Mouse (Mus musculus) common myeloid progenitor, adult 5-6 weeks (primary cell): Measurements from ENCODE around the gene Chst11. TPM values are rescaled to one million over a fixed set of nuclear protein-coding genes. Genes with fewer than 3 reads are reported as not detected.

Experiments
- ATAC-seq: replicated peaks from 2 replicates; pipeline ENCODE4 v1.8.0; 2016; ENCODE audit warnings: low read depth, mild to moderate bottlenecking, moderate TSS enrichment, inconsistent platforms; ENCODE audit not compliant: poor library complexity, severe bottlenecking
- total RNA-seq: library from RNA; stranded (forward); fragments of 200-1000, 187-1606 nt; gene quantifications from 2 replicates; pipeline ENCODE4 v1.2.3, GENCODE M21; 2017

Gene Chst11
- total RNA-seq, 1 experiment from 2014 or later, result 18.6 TPM

- ATAC-seq, result no peak
Measured at GRCm38 (mm10) chr10:83068466-83068865, 83.2 kb downstream of the Chst11 start.

GRCm38 (mm10) chr10:83069791-83070190, 84.5 kb downstream of the Chst11 start:
- no peak for ATAC-seq

DNA sequence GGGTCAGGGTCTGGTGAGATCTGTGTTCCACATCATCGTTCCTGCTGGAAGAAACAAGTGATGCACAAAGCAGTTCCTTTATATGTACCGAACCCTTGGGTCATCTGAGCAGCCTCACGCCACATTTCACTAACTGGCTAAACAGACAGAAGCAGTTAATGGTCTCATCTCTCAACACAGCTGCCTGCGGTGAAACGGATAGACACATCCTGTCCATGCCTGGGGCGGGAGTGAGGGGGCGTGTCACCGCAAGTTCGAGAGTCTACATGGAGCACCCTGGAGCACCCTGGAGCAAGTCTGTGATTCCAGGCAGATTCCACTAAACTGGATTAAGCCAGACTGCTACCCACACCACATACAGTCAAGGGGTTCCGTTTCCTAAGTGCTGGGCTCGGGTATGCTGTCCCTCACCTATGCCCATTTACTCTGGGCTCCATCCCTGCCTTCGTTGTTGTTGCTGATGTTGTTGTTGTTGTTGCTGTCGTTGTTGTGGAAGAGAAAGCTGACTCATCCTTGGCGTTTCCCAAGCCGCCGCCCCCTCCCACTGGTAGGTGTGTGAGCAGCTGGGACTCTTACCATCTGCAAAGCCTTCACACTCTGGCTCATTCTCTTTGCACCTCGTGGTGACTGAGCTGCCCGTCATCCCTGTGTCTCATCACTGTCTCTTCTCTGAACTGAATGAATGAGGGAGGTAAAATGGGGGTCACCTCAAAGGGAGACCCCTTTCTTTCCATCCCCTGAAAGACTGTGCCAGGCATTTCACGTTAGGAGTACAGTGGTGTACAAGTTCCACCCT, 86.7 kb downstream of the Chst11 start:
- no peak for ATAC-seq

DNA sequence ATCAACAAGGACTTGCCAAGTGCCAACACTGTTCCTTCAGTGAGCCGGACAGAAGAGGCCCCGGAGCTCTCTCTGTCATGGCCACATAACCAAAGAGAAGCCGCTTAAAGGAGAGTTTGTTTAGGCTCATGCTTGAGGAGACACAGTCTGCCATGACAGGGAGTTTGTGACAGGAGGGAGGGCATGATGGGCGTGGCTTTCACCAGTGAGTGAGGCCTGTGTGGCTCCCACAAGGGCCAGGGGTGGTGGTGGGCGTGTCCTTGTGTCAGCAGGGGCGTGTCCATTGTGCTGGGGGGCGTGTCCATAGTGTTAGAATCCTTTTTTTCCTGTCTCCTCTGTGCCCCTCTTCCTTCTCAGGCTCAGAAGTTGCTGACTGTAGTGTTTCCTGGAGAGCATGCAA, 87.8 kb downstream of the Chst11 start:
- ATAC-seq, result peak; percentile 65

GRCm38 (mm10) chr10:83076816-83077215, 91.5 kb downstream of the Chst11 start:
- ATAC-seq, result no peak

DNA sequence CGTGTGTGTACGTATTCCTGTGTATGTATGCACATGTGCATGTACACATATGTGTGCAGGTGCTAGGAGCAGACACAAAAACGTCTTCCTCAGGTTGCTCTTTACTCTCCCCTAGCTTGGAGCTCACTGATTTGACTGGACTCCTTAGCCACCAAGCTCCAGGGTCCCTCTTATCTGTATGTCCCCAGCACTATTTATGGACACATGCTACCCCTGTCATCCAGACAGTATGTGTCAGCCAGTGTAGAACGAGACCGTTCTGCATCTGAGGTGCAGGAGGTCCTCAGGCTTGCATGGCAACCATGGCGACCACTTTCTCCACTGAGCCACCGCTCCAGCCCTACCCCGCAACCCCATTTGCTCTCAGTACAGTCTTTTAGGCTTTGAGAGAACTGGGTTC, 93.4 kb downstream of the Chst11 start:
- ATAC-seq, result no peak

- ATAC-seq, result no peak
Measured at GRCm38 (mm10) chr10:83079755-83080154, 94.5 kb downstream of the Chst11 start.

- peak; percentile 55 for ATAC-seq
Measured at GRCm38 (mm10) chr10:83080275-83080741, 95.0 kb downstream of the Chst11 start.

DNA sequence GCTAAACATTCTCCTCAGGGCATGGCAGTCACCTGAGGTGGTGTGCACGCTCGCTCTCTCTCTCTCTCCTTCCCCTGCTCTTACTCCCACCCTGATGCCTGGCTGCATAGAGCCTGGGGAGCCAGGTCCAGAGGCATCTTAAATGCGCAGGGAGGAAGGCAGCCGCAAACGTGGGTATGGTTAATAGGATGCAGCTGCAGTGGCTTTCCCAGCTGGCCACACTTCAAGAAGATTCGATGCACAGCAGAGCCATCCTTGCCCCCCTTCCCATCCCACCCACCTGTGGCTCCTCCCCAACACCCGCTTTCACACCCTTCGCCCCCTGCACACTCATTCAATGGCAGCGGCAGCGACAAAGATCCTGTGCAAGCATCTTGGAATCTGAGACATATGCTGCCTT, 95.6 kb downstream of the Chst11 start:
- no peak for ATAC-seq

- ATAC-seq, result peak; percentile 73
Measured at GRCm38 (mm10) chr10:83083946-83084345, 98.6 kb downstream of the Chst11 start.

DNA sequence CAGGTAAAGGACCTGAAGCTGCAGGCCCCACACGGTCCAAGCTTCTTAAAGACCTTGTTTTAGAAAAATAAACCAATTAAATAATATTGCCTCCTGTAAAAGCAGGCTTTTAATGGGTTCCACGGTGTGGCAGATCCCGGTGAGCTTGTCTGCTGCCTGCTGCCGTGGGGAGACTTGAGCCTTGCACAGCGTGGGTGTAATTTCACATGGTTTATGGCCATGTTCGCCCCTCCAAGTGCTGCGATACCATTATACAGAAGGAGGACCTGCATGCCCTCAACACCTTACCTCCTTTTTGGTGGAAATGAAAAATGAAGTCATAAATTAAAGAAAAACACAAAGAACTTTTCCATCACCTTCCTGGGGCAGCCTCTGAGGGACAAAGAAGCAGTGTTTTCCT, 103.0 kb downstream of the Chst11 start:
- ATAC-seq, result no peak

- ATAC-seq, result no peak
Measured at GRCm38 (mm10) chr10:83088826-83089225, 103.5 kb downstream of the Chst11 start.

- no peak for ATAC-seq
Measured at GRCm38 (mm10) chr10:83090185-83090584, 104.9 kb downstream of the Chst11 start.

- ATAC-seq, result no peak
Measured at GRCm38 (mm10) chr10:83093705-83094104, 108.4 kb downstream of the Chst11 start.

- peak; percentile 11; the same call in 1 of the 2 replicates for ATAC-seq
Measured at GRCm38 (mm10) chr10:83094248-83094647, 109.0 kb downstream of the Chst11 start.

GRCm38 (mm10) chr10:83094821-83095725, 109.8 kb downstream of the Chst11 start:
- ATAC-seq, result peak; percentile 57

- ATAC-seq, result no peak
Measured at GRCm38 (mm10) chr10:83096257-83096656, 111.0 kb downstream of the Chst11 start.

DNA sequence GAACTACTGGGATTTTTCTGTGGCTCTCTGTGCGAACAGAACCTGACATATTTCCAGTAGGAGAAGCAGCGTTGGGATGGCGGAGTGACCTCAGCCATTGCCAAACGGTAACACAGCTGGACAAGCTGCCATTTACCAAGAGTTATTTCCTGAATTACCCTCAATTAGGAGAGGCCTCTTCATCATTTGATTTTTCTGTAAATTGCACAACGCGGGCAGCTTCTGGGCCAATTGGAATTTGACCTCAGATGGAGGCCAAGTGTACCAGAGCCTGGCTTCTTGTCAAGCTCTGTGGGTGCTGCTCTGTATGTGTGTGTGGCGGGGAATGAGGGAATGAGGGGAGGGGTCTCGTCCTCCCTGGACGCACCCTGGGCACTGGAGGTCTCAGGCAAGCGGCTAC, 113.6 kb downstream of the Chst11 start:
- ATAC-seq, result no peak

- ATAC-seq, result no peak
Measured at GRCm38 (mm10) chr10:83099669-83100068, 114.4 kb downstream of the Chst11 start.

GRCm38 (mm10) chr10:83100890-83101289, 115.6 kb downstream of the Chst11 start:
- peak; percentile 57 for ATAC-seq
